Mouse (Mus musculus): ENCODE measurements around the gene Xaf1.
"Not testable (repeated sequence)": the region's sequence is repeated elsewhere in the genome, so short reads cannot be mapped to it uniquely, and the experiment has no call there.

The Xaf1 gene

DNA sequence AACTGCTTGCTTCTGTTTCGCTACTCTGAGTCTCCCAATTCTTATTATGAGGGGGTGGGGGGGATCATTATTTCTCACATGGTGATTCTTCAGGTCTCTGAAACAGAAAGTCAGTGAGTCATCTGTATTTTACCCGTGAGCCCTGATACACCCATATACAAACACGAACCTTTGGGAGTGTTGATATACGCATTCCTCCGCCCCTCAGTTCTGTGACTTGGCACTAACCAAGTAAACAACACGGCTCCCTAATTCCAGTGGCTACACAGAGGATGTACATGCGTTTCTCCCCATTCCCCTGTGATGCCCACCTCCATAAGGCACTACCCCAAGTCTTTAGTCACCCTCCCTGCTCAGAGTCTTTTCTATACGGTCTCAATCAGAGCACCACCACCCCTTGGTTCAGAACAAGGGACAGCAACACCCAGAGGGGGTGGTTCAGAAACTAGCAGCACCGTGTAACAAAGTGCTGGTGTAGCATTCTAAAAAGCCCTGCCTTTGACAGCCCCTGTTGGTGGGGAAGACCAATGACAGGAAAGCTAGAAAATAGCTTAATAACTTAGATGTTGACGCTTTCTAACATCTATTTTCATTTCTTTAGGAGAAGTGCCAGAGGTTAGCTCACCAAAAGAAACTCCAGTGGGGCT, 10.0 kb downstream of the Xaf1 start:
- DNase-seq = no peak

- peak; percentile 41 for DNase-seq
These were observed 12.9 kb downstream of the Xaf1 start, which contains the start of gene Fbxo39 for GRCm38 (mm10) chr11:72314151-72314895. TSS of gene Fbxo39 (plus strand) at chr11:72314444.

GRCm38 (mm10) chr11:72318026-72318425, 16.6 kb downstream of the Xaf1 start:
- no peak for DNase-seq

GRCm38 (mm10) chr11:72324431-72324830, 23.0 kb downstream of the Xaf1 start:
- DNase-seq = no peak

DNA sequence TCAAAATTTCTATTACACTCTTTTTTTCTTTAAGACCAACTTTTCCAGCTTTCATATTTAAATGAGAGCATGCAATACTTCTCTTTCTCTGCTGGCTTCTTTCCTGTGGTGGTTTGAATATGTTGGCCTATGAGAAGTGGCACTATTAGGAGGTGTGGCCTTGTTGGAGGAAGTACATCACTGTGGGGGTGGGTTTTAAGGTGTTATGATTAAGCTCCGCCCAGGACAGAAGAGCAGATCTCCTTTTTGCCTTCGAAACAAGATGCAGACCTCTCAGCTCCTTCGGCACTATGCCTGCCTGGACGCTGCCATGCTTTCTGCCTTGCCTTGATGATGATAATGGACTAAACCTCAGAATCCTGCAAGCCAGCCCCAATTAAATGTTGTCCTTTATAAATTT, 24.3 kb downstream of the Xaf1 start:
- no peak for DNase-seq

DNA sequence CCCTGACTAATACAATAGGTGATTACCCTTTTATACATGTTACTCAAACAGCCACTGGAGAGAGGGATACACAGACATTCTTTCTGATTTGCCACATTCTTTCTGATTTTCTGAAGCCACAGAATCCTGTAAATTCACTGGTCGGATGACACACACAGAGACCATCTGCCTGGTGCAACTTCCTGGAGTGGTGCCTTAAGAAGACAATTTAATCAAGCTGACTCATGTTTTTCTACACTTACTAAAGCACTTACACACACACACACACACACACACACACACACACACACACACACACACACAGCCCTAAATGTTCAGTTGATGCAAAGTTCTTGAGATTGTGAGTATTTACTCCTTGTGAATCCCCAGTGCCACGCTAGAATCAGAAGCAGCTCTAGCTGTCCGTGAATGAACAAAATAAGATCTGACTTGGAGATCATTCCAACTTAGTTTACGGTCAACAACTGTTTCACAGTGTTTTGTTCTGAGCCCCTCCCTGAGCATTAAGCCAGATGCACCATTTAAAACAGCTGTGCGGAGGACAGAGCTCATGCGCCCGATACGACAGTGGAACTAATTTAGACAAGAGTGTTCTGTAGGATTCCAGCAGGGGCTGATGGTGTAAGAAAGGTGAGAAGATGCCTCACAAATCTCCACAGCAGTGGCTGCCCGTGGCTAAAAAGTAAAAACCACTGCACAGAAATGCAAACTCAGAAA, 31.7 kb downstream of the Xaf1 start:
- no peak for DNase-seq

DNA sequence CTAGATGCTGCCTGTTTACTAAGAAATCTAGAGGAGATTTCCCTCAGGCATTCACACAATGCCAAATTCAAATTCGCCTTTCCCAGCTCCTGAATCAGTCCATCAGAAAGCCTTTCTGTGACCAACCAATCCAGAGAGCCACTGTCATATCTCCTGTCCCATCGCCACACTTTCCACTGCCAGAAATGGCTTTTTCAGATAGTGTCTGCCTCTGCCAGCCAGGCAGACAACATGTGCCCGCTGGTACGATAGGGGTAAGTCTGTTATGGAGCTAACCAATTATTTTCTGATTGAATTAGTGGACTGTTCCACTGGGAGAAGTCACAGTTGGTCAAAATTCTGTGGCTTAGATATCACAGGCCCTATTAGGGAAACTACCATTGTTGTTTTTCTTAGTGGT, 33.2 kb downstream of the Xaf1 start:
- no peak for DNase-seq

DNA sequence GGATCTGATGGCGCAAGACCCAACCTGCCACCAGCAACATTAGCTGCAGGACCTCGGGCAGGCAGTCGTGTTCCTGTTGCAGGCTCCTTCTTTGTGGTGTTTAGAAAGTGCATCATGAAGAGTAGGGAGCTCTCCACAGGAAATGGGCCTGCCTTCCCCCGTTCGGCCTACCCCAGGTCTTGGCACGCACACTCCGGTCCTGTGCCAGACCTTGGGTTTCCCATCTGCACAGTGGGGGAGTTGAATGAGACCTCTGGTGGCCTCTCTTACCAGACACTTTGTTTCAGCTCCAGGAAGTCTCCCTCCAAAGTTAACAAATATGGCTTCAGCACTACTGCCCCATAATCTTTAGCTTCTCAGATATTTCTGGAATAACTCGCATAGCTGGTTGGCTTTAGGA, 35.3 kb downstream of the Xaf1 start:
- DNase-seq = no peak

DNA sequence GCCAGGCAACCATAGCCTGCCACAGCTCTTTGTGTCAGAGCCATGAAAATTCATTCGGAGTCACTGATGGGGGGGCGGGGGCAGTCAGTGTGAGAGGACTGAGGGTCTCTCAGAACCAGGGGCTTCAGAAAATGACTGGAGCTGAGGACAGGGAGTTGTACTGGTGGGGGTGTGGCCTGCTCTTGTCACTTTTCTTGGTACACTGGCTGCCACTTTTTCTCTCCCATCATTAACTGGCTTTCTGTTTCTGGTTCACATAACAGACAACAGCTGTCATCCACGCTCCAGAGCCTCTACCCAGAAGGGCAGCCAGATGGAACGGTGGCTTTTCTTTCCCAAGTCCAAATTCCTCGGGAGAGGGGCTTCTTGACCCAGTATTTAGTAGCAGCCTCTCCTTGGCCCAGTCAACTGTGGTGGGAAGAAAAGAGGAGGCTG, 37.0 kb downstream of the Xaf1 start:
- DNase-seq = peak; percentile 51

DNA sequence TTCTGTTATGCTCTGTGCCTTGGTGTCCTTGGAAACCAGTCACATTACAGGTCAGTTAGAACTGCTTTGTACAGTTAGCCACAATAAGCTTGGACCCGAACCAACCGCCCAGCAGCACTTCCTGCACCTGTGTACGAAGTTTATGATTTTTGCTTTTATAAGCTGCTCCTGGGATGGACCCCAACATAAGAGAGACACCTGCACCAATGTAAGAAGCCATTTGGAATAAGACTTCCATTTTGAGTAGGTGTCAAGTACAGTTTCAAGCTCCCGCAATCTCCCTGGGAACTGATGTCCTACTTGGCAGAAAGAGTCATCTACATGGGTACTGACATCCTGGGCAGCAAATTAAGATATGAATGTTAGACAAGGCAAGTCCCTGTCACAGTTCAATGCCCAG, 38.3 kb downstream of the Xaf1 start:
- no peak for DNase-seq

- DNase-seq = peak; percentile 91
These were observed 41.3 kb downstream of the Xaf1 start for GRCm38 (mm10) chr11:72342549-72343237.

GRCm38 (mm10) chr11:72343238-72343625, 41.8 kb downstream of the Xaf1 start:
- DNase-seq = not testable (repeated sequence)

DNA sequence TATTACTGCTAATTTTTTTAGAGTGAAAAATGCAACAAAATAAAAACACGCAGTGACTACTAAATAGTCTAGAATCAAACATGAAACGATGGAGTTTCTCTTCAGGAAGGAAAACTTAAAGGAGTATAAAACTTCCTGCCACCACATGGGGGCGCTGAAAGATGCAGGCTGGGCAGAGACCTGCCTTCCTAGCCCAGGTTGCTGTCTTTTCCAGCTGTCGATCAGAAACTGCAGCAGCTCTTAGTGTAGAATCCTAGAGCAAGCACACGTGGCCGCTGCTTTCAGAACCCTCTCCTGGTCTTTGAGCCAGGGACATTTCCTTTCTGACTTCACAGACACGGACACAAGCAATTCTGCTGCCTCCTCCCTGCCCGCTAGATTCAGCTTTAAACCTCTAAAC, 42.5 kb downstream of the Xaf1 start:
- DNase-seq = peak; percentile 81

- no peak for DNase-seq
These were observed 43.1 kb downstream of the Xaf1 start for GRCm38 (mm10) chr11:72344486-72344885.

DNA sequence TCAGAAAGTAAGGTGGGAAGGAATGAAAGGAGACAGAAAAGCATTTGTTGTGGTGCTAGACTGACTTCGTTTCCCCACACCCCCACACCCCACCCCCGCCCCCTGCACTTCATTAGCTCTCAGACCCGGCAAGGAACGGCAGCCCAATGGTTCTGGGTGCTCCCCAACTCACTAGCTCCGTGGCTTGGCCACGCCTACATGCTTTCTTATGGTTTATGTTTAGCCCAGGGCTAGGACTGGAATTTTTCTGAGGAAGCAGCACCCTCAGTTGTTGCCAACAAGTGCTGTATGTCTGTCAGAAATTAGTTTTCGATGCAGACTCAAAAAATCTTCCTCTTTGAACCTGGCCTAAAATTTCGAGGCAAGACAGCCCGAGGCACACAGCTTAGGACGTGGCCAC, 47.1 kb downstream of the Xaf1 start:
- DNase-seq = no peak

- no peak for DNase-seq
These were observed 47.6 kb downstream of the Xaf1 start for GRCm38 (mm10) chr11:72349016-72349415.

DNA sequence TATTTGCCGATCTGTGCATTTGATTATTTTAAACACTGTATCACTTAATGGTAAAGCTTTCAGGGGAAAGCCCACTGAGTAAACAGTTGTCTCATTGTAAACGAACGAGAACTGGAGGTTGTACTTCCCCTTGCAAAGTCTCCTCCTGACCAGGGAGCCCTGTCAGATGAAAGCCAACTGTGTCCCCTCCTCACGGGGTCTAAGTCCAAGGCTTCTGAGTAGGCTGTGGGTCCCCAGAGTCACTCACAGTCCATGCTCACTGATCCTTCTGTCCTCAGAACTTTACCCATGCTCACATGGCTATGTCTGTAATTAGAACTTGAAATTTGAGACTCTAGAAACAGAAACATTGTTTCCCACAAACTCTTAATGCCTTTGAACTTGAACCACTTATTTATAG, 48.2 kb downstream of the Xaf1 start:
- DNase-seq = no peak

DNA sequence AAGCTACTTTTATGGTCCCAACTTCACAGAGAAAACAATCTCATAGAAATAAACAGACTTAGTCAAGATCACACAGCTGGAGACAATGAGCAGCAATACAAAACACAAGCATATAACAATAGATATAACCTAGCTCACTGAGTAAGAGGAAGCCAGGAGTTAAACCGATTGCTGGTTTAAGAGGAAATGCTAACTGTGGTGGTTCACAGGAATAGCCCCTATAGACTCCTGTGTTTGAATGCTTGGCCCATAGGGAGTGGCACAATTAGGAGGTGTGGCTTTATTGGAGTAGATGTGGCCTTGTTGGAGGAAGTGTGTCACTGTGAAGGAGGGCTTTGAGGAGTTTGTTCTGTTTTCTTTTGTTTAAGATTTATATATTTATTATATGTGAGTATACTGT, 50.8 kb downstream of the Xaf1 start:
- no peak for DNase-seq

GRCm38 (mm10) chr11:72353186-72353585, 51.8 kb downstream of the Xaf1 start:
- no peak for DNase-seq

- DNase-seq = peak; percentile 81
These were observed 53.7 kb downstream of the Xaf1 start for GRCm38 (mm10) chr11:72354971-72355728.

DNA sequence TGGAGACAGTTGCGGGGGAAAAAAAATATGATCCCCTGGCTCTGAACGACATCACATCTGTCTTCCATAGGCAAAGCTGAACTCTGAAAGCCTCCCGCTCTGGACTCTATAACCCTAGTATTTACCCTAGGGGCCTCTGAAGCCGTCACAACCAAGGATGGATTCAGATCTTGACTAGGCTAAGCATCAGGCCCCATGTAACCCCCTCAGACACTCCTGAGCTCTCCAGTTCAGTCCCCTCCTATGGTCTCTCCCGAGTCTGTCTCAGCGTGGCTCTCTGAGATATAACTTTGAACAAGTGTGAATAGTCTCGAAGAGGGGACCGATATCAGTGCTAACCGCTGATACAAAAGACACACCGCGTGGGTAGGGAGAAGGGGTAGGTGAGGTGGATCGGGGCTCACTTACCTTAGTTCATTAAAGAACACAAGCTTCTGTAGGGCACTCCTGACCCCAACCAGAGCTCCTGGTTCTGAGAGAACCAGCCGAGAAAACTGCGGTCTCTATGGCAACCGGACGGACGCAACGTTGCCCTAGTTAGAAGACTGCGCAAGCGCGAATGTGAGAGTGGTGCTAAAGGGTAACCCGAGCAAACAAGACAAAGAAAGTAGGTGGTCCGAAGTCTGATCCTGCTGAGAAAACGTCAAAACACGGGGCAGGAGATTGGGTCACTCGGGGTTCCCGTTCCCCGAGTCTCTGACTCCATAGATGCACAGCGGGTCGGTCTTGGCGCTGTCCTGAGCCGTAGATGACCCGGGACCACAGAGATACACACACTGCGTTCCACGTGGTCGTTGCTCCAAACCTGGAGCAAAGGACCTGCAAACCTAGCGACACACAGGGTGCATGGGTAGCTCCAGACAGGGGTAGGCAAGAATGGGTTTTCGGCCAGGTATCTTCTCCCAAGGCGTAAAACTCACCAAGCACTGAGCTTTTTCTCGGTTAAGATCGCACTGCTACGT, 60.2 kb downstream of the Xaf1 start:
- DNase-seq = peak; percentile 97
